Mouse (Mus musculus): ENCODE results near the gene Slc1a7. TPM values are rescaled to one million over a fixed set of nuclear protein-coding genes. Genes with fewer than 3 reads are reported as not detected.

The Slc1a7 gene
- polyA plus RNA-seq, 1 experiment = 0.08 TPM

- TF ChIP-seq POLR2A (IDR thresholded peaks at IDR 0.05; ENCODE audit: extremely low read depth, insufficient read depth, low read length) = no peak
- no peak for TF ChIP-seq CTCF (IDR thresholded peaks at IDR 0.05; ENCODE audit: extremely low read depth, insufficient read depth, low read length)
- Histone ChIP-seq H3K4me1 (ENCODE audit: control insufficient read depth, insufficient read depth, low read length) (no peaks in the 10 kb centered on the region), H3K27ac (ENCODE audit: insufficient read depth, low read length) (no peak overlapping the region), H3K4me3 (ENCODE audit: insufficient read depth, low read length) (no peak overlapping the region)
Observed at GRCm38 (mm10) chr4:107933239-107933638, 34.9 kb upstream of the Slc1a7 start.

- Histone ChIP-seq H3K27ac (ENCODE audit: insufficient read depth, low read length) (no peak overlapping the region), H3K4me3 (ENCODE audit: insufficient read depth, low read length) (no peak overlapping the region), H3K4me1 (ENCODE audit: control insufficient read depth, insufficient read depth, low read length) (no peaks in the 10 kb centered on the region)
- TF ChIP-seq CTCF (IDR thresholded peaks at IDR 0.05; ENCODE audit: extremely low read depth, insufficient read depth, low read length) (no peak), POLR2A (IDR thresholded peaks at IDR 0.05; ENCODE audit: extremely low read depth, insufficient read depth, low read length) (no peak)
Observed at GRCm38 (mm10) chr4:107935254-107935653, 32.9 kb upstream of the Slc1a7 start.

GRCm38 (mm10) chr4:107937338-107937737, 30.8 kb upstream of the Slc1a7 start:
- H3K4me3 ChIP-seq (ENCODE audit: insufficient read depth, low read length) = no peak overlapping the region
- no peak overlapping the region for H3K27ac ChIP-seq (ENCODE audit: insufficient read depth, low read length)
- TF ChIP-seq CTCF (IDR thresholded peaks at IDR 0.05; ENCODE audit: extremely low read depth, insufficient read depth, low read length) (peak; percentile 48), POLR2A (IDR thresholded peaks at IDR 0.05; ENCODE audit: extremely low read depth, insufficient read depth, low read length) (no peak)
- no peaks in the 10 kb centered on the region for H3K4me1 ChIP-seq (ENCODE audit: control insufficient read depth, insufficient read depth, low read length)

GRCm38 (mm10) chr4:107938124-107938523, 30.0 kb upstream of the Slc1a7 start:
- Histone ChIP-seq H3K27ac (ENCODE audit: insufficient read depth, low read length) (no peak overlapping the region), H3K4me1 (ENCODE audit: control insufficient read depth, insufficient read depth, low read length) (no peaks in the 10 kb centered on the region), H3K4me3 (ENCODE audit: insufficient read depth, low read length) (no peak overlapping the region)
- no peak for TF ChIP-seq CTCF (IDR thresholded peaks at IDR 0.05; ENCODE audit: extremely low read depth, insufficient read depth, low read length)
- no peak for TF ChIP-seq POLR2A (IDR thresholded peaks at IDR 0.05; ENCODE audit: extremely low read depth, insufficient read depth, low read length)

- no peak for TF ChIP-seq POLR2A (IDR thresholded peaks at IDR 0.05; ENCODE audit: extremely low read depth, insufficient read depth, low read length)
- no peak for TF ChIP-seq CTCF (IDR thresholded peaks at IDR 0.05; ENCODE audit: extremely low read depth, insufficient read depth, low read length)
- Histone ChIP-seq H3K27ac (ENCODE audit: insufficient read depth, low read length) (no peak overlapping the region), H3K4me1 (ENCODE audit: control insufficient read depth, insufficient read depth, low read length) (no peaks in the 10 kb centered on the region), H3K4me3 (ENCODE audit: insufficient read depth, low read length) (no peak overlapping the region)
Observed at GRCm38 (mm10) chr4:107942741-107943140, 25.4 kb upstream of the Slc1a7 start.

GRCm38 (mm10) chr4:107944141-107944540, 24.0 kb upstream of the Slc1a7 start:
- no peak overlapping the region for H3K27ac ChIP-seq (ENCODE audit: insufficient read depth, low read length)
- no peak overlapping the region for H3K4me3 ChIP-seq (ENCODE audit: insufficient read depth, low read length)
- TF ChIP-seq POLR2A (IDR thresholded peaks at IDR 0.05; ENCODE audit: extremely low read depth, insufficient read depth, low read length) = no peak
- H3K4me1 ChIP-seq (ENCODE audit: control insufficient read depth, insufficient read depth, low read length) = no peaks in the 10 kb centered on the region

- no peaks in the 10 kb centered on the region for H3K4me1 ChIP-seq (ENCODE audit: control insufficient read depth, insufficient read depth, low read length)
- TF ChIP-seq POLR2A (IDR thresholded peaks at IDR 0.05; ENCODE audit: extremely low read depth, insufficient read depth, low read length) = no peak
- no peak overlapping the region for H3K4me3 ChIP-seq (ENCODE audit: insufficient read depth, low read length)
- H3K27ac ChIP-seq (ENCODE audit: insufficient read depth, low read length) = no peak overlapping the region
Observed at GRCm38 (mm10) chr4:107949918-107950317, 18.2 kb upstream of the Slc1a7 start.

GRCm38 (mm10) chr4:107952845-107953244, 15.3 kb upstream of the Slc1a7 start:
- TF ChIP-seq CTCF (IDR thresholded peaks at IDR 0.05; ENCODE audit: extremely low read depth, insufficient read depth, low read length) = peak; percentile 34; the same call in 1 of the 2 replicates
- no peak for TF ChIP-seq POLR2A (IDR thresholded peaks at IDR 0.05; ENCODE audit: extremely low read depth, insufficient read depth, low read length)
- Histone ChIP-seq H3K27ac (ENCODE audit: insufficient read depth, low read length) (no peak overlapping the region), H3K4me3 (ENCODE audit: insufficient read depth, low read length) (no peak overlapping the region), H3K4me1 (ENCODE audit: control insufficient read depth, insufficient read depth, low read length) (no peaks in the 10 kb centered on the region)

- Histone ChIP-seq H3K4me1 (ENCODE audit: control insufficient read depth, insufficient read depth, low read length) (no peaks in the 10 kb centered on the region), H3K4me3 (ENCODE audit: insufficient read depth, low read length) (no peak overlapping the region), H3K27ac (ENCODE audit: insufficient read depth, low read length) (no peak overlapping the region)
- TF ChIP-seq CTCF (IDR thresholded peaks at IDR 0.05; ENCODE audit: extremely low read depth, insufficient read depth, low read length) = no peak
- no peak for TF ChIP-seq POLR2A (IDR thresholded peaks at IDR 0.05; ENCODE audit: extremely low read depth, insufficient read depth, low read length)
Observed at GRCm38 (mm10) chr4:107955691-107956090, 12.4 kb upstream of the Slc1a7 start.

GRCm38 (mm10) chr4:107958487-107958886, 9.6 kb upstream of the Slc1a7 start:
- TF ChIP-seq POLR2A (IDR thresholded peaks at IDR 0.05; ENCODE audit: extremely low read depth, insufficient read depth, low read length) = no peak
- TF ChIP-seq CTCF (IDR thresholded peaks at IDR 0.05; ENCODE audit: extremely low read depth, insufficient read depth, low read length) = no peak
- H3K4me1 ChIP-seq (ENCODE audit: control insufficient read depth, insufficient read depth, low read length) = no peaks in the 10 kb centered on the region
- H3K27ac ChIP-seq (ENCODE audit: insufficient read depth, low read length) = no peak overlapping the region
- H3K4me3 ChIP-seq (ENCODE audit: insufficient read depth, low read length) = no peak overlapping the region

All from cortical plate, adult 2 months (tissue).